Comparison of ENCODE assay signal across 8 mouse cellular contexts in genomic region chr7:133959200-133959599, GRCm38 (mm10).
A peak's percentile ranks its signal among the peaks of the same experiment; 100 is the strongest.
DNase-seq lines count a peak whose midpoint lies in the region; ATAC-seq lines count a peak whose summit lies in the region.

No protein-coding gene starts in this region.

- WGBS in embryonic facial prominence, embryonic 11.5 days, result 65% methylated on average over 4 of the region's 4 CpGs
- WGBS in embryonic facial prominence, embryonic 10.5 days, result 63% methylated on average over 4 of the region's 4 CpGs
- 66% methylated on average over 4 of the region's 4 CpGs for WGBS in midbrain, embryonic 15.5 days
- 77% methylated on average over 4 of the region's 4 CpGs for WGBS in midbrain, embryonic 11.5 days

- H3K4me3 ChIP-seq in embryonic facial prominence, embryonic 11.5 days (ENCODE audit: low read depth, low read length), result no peak overlapping the region
- no peak overlapping the region for H3K4me3 ChIP-seq in embryonic facial prominence, embryonic 10.5 days
- no peak overlapping the region for H3K4me3 ChIP-seq in midbrain, embryonic 15.5 days
- no peak overlapping the region for H3K4me3 ChIP-seq in midbrain, embryonic 11.5 days (ENCODE audit: low read depth, low read length)

- no peaks in the 10 kb centered on the region for H3K4me1 ChIP-seq in embryonic facial prominence, embryonic 11.5 days (ENCODE audit: control insufficient read depth, insufficient read depth, low read length)
- H3K4me1 ChIP-seq in embryonic facial prominence, embryonic 10.5 days, result 0 out of 2 replicates have a peak, but pooled peaks cover 4% of the 10 kb centered on the region
- no peaks in the 10 kb centered on the region for H3K4me1 ChIP-seq in midbrain, embryonic 15.5 days
- no peaks in the 10 kb centered on the region for H3K4me1 ChIP-seq in midbrain, embryonic 11.5 days (ENCODE audit: control insufficient read depth, insufficient read depth, low read length)

- H3K27ac ChIP-seq in embryonic facial prominence, embryonic 11.5 days (replicated peaks; ENCODE audit: low read depth, low read length), result no peak overlapping the region
- no peak overlapping the region for H3K27ac ChIP-seq in embryonic facial prominence, embryonic 10.5 days (replicated peaks)
- no peak overlapping the region for H3K27ac ChIP-seq in midbrain, embryonic 15.5 days
- no peak overlapping the region for H3K27ac ChIP-seq in midbrain, embryonic 11.5 days (ENCODE audit: low read depth, low read length)

- no peak overlapping the region for H3K4me2 ChIP-seq in embryonic facial prominence, embryonic 11.5 days (ENCODE audit: low read depth, low read length)
- no peak overlapping the region for H3K4me2 ChIP-seq in midbrain, embryonic 15.5 days
- no peak overlapping the region for H3K4me2 ChIP-seq in midbrain, embryonic 11.5 days

- H3K27me3 ChIP-seq in embryonic facial prominence, embryonic 11.5 days (ENCODE audit: control insufficient read depth, insufficient read depth, low read length), result no peaks in the 10 kb centered on the region
- no peaks in the 10 kb centered on the region for H3K27me3 ChIP-seq in embryonic facial prominence, embryonic 10.5 days (replicated peaks; ENCODE audit: low read depth, poor library complexity, severe bottlenecking)
- H3K27me3 ChIP-seq in midbrain, embryonic 15.5 days (replicated peaks), result no peaks in the 10 kb centered on the region
- H3K27me3 ChIP-seq in midbrain, embryonic 11.5 days (ENCODE audit: control insufficient read depth, insufficient read depth, low read length), result no peaks in the 10 kb centered on the region

- H3K9ac ChIP-seq in embryonic facial prominence, embryonic 11.5 days (replicated peaks; ENCODE audit: low read length), result no peak overlapping the region
- H3K9ac ChIP-seq in midbrain, embryonic 15.5 days, result no peak overlapping the region
- H3K9ac ChIP-seq in midbrain, embryonic 11.5 days (ENCODE audit: low read length), result no peak overlapping the region

- no peaks in the 10 kb centered on the region for H3K9me3 ChIP-seq in embryonic facial prominence, embryonic 11.5 days (replicated peaks; ENCODE audit: control insufficient read depth, low read length)
- no peaks in the 10 kb centered on the region for H3K9me3 ChIP-seq in embryonic facial prominence, embryonic 10.5 days
- no peaks in the 10 kb centered on the region for H3K9me3 ChIP-seq in midbrain, embryonic 15.5 days
- H3K9me3 ChIP-seq in midbrain, embryonic 11.5 days (ENCODE audit: control insufficient read depth, low read length), result no peaks in the 10 kb centered on the region

- DNase-seq in embryonic facial prominence, embryonic 11.5 days (ENCODE audit: low spot score), result peak; percentile 29
- no peak for DNase-seq in embryonic facial prominence, embryonic 10.5 days (ENCODE audit: low spot score)
- DNase-seq in ovary, adult 18-20 months (ENCODE audit: low spot score), result peak; percentile 16
- no peak for DNase-seq in ovary, postnatal 10 days (ENCODE audit: low spot score)
- DNase-seq in frontal cortex, postnatal 36 days (ENCODE audit: low spot score in 2 of 2), result peak; percentile 41 to 54
- peak; percentile 44 for DNase-seq in lung, postnatal 14 days
- DNase-seq in midbrain, embryonic 11.5 days (ENCODE audit: low spot score, missing footprints), result no peak

- H3K36me3 ChIP-seq in embryonic facial prominence, embryonic 11.5 days (replicated peaks; ENCODE audit: control insufficient read depth, insufficient read depth, low read depth, low read length), result no peaks in the 10 kb centered on the region
- no peaks in the 10 kb centered on the region for H3K36me3 ChIP-seq in embryonic facial prominence, embryonic 10.5 days (replicated peaks)
- no peaks in the 10 kb centered on the region for H3K36me3 ChIP-seq in midbrain, embryonic 15.5 days (replicated peaks)
- no peaks in the 10 kb centered on the region for H3K36me3 ChIP-seq in midbrain, embryonic 11.5 days (ENCODE audit: control insufficient read depth, insufficient read depth, low read length)

- ATAC-seq in embryonic facial prominence, embryonic 11.5 days (replicated peaks; ENCODE audit: insufficient number of reproducible peaks, low FRiP score, low TSS enrichment, low read depth), result no peak
- ATAC-seq in midbrain, embryonic 15.5 days (replicated peaks), result no peak
- no peak for ATAC-seq in midbrain, embryonic 11.5 days (ENCODE audit: low FRiP score)

Comparison
In these comparisons a context has a peak if more than half of its experiments do, and no peak if none do; other contexts are left out.
1. DNase-seq: peak in embryonic facial prominence, embryonic 11.5 days (single experiment), ovary, adult 18-20 months (single experiment), frontal cortex, postnatal 36 days (2 of 2) and lung, postnatal 14 days (single experiment); none in embryonic facial prominence, embryonic 10.5 days (single experiment), ovary, postnatal 10 days (single experiment) and midbrain, embryonic 11.5 days (single experiment).